Mouse (Mus musculus): ENCODE measurements around the gene Fv1.

GRCm38 (mm10) chr4:147869238-147869637 lies 459 bp downstream of the Fv1 start:
- TF ChIP-seq CHD2 (IDR thresholded peaks at IDR 0.05; ENCODE audit: low read depth, low read length) (no peak), ZC3H11A (IDR thresholded peaks at IDR 0.05; ENCODE audit: borderline replicate concordance, low read depth, low read length) (no peak)
